Mouse (Mus musculus): ENCODE measurements at regions not wholly inside any gene's neighbourhood (a gene's known extent, or its start where the extent isn't known, plus 50 kb on each side); places are given as distances from the start of the nearest gene placed in this dataset.

- DNase-seq (ENCODE audit: low read depth, low spot score), result no peak
Observed at GRCm38 (mm10) chr14:106052585-106053551, 53.1 kb upstream of the Trim52 start.
